Mouse (Mus musculus) megakaryocyte, embryonic 14.5 days (primary cell): ENCODE measurements around the gene Rnf114.

Experiments used
- FLI1 ChIP-seq: IDR thresholded peaks from 2 replicates; pipeline ENCODE4 v1.6.1; 2012; ENCODE audit warnings: low read length, inconsistent platforms, mixed read lengths
- GATA1 ChIP-seq: IDR thresholded peaks from 3 replicates; pipeline ENCODE4 v1.6.1; 2012; ENCODE audit warnings: mixed read lengths, low read length, inconsistent platforms, borderline replicate concordance

GRCm38 (mm10) chr2:167512365-167512764, 19.9 kb downstream of the Rnf114 start:
- no peak for TF ChIP-seq GATA1
- TF ChIP-seq FLI1, result no peak
